Mouse (Mus musculus) hindbrain, embryonic 14.5 days (tissue): ENCODE measurements around the gene Rasgrp4. TPM values are rescaled to one million over a fixed set of nuclear protein-coding genes. Genes with fewer than 3 reads are reported as not detected.
A peak's percentile ranks its signal among the peaks of the same experiment; 100 is the strongest.
"Not testable (repeated sequence)": the region's sequence is repeated elsewhere in the genome, so short reads cannot be mapped to it uniquely, and the experiment has no call there.

Experiments used
- ATAC-seq: fragments of 200-750 bp; cut with Nextera tagmentation; 2 replicates; pipeline ENCODE4 v1.8.0; 2017; ENCODE audit warnings: moderate number of reproducible peaks, mild to moderate bottlenecking, moderate TSS enrichment, moderate library complexity; ENCODE audit not compliant: low FRiP score
- DNase-seq: peaks from one replicate; pipeline ENCODE4 v3.0.0-alpha.2; 2015; ENCODE audit warnings: low spot score
- H3K27ac ChIP-seq: fragments of 300-500 bp; sonication (generic); 2 replicates; pipeline ENCODE4 v1.5.1; 2014; ENCODE audit warnings: mild to moderate bottlenecking, moderate library complexity
- H3K27me3 ChIP-seq: fragments of 300-500 bp; sonication (generic); 2 replicates; pipeline ENCODE4 v1.6.1; 2014; ENCODE audit warnings: mild to moderate bottlenecking, low read length, mixed read lengths; ENCODE audit not compliant: control insufficient read depth, insufficient read depth
- H3K36me3 ChIP-seq: fragments of 300-500 bp; sonication (generic); replicated peaks from 2 replicates; pipeline ENCODE4 v1.6.1; 2014; ENCODE audit not compliant: control insufficient read depth, insufficient read depth
- H3K4me1 ChIP-seq: fragments of 300-500 bp; sonication (generic); replicated peaks from 2 replicates; pipeline ENCODE4 v1.6.1; 2014; ENCODE audit warnings: antibody characterized with exemption, low read length, mixed read lengths; ENCODE audit not compliant: control insufficient read depth, insufficient read depth
- H3K4me2 ChIP-seq: fragments of 300-500 bp; sonication (generic); replicated peaks from 2 replicates; pipeline ENCODE4 v1.6.1; 2014; ENCODE audit warnings: mild to moderate bottlenecking, moderate library complexity
- H3K4me3 ChIP-seq: fragments of 300-500 bp; sonication (generic); replicated peaks from 2 replicates; pipeline ENCODE4 v1.5.1; 2014; ENCODE audit warnings: mild to moderate bottlenecking, low read length
- H3K9ac ChIP-seq: fragments of 300-500 bp; sonication (generic); 2 replicates; pipeline ENCODE4 v1.6.1; 2014
- H3K9me3 ChIP-seq: fragments of 300-500 bp; sonication (generic); 2 replicates; pipeline ENCODE4 v1.6.1; 2016; ENCODE audit warnings: low read length; ENCODE audit not compliant: control insufficient read depth
- WGBS: fragments of 180-500 bp; shearing (Covaris S2); extraction: QIAGEN DNeasy Blood & Tissue Kit; methylation state at CpG from one replicate; pipeline ENCODE4 v1.1.7; 2014; 5-methylcytosine and 5-hydroxymethylcytosine counted together
- polyA plus RNA-seq: library from polyadenylated mRNA; unstranded; fragments of >200 nt; fragmentation: Nextera tagmentation; extraction: Ambion mirVana; gene quantifications from 2 replicates; pipeline ENCODE4 v1.2.1, GENCODE M21; 2014

The Rasgrp4 gene
- polyA plus RNA-seq, 1 experiment from 2014 or later, result 0.91 TPM

DNA sequence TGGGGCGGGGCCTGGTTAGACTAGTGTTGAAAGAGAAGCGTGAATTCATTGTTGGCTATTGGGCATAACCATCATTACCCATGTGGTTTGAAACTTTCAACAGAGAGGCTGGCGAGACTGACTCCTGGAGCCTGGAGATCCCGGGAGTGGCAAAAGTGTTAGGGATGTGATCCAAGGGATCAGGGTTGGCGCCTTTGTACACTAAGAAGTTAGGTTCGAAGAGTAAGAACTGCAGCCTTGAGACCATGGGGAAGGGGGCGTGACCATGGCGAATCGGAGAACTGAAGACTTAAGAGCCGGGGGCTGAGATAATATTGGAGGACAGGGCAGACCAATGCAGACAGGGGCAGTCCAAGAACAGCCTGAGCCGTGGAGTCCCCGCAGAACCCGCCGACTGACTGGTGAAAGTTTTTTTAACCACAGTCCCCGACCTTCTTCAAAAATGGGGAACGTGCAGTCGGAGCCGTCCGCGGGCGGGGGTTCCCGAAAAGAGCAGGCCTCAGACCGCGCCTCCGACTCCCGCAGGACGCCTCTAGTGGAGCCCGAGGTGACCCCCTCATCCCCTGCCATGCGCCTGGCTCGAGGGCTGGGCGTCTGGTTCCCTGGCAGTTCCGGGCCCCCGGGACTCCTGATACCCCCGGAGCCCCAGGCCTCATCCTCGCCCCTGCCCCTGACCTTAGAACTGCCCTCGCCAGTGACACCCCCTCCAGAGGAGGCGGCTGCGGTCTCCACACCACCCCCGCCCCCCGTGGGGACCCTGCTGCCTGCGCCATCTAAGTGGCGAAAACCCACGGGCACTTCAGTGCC, 36.3 kb downstream of the Rasgrp4 start:
- Histone ChIP-seq H3K36me3 (peaks cover 39% of the 10 kb centered on the region), H3K27ac (no peak overlapping the region), H3K27me3 (peaks cover 50% of the 10 kb centered on the region), H3K4me1 (peaks cover 22% of the 10 kb centered on the region), H3K4me2 (peak overlapping the region; percentile 57), H3K4me3 (peak overlapping the region; percentile 47), H3K9me3 (no peaks in the 10 kb centered on the region), H3K9ac (no peak overlapping the region)
- WGBS, result 1% methylated on average over 43 of the region's 43 CpGs
- ATAC-seq, result no peak
- no peak for DNase-seq

DNA sequence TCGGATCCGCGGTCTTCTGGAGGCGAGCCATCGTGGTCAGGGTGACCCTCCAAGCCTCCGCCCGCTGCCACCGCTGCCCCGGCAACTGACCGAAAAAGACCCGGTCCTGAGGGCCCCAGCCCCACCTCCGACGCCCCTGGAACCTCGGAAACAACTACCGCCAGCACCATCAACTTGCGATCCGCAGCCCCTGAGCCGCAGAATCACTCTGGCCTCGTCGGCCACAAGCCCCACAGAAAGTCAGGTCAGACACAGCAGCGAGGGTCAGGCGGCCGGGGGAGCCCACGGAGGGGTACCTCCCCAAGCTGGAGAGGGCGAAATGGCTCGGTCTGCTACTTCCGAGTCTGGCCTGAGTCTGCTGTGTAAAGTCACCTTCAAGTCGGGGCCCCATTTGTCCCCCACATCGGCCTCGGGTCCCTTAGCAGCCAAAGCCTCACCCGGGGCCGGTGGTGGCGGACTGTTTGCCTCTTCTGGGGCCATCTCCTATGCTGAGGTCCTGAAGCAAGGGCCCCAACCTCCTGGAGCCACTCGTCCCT, 37.0 kb downstream of the Rasgrp4 start:
- Histone ChIP-seq H3K4me2 (peak overlapping the region; percentile 57), H3K27me3 (peaks cover 50% of the 10 kb centered on the region), H3K9ac (peak overlapping the region; percentile 31), H3K9me3 (no peaks in the 10 kb centered on the region), H3K4me1 (peaks cover 22% of the 10 kb centered on the region), H3K4me3 (peak overlapping the region; percentile 47), H3K27ac (no peak overlapping the region), H3K36me3 (peaks cover 42% of the 10 kb centered on the region)
- ATAC-seq, result no peak
- 6% methylated on average over 34 of the region's 34 CpGs for WGBS
- DNase-seq, result no peak

DNA sequence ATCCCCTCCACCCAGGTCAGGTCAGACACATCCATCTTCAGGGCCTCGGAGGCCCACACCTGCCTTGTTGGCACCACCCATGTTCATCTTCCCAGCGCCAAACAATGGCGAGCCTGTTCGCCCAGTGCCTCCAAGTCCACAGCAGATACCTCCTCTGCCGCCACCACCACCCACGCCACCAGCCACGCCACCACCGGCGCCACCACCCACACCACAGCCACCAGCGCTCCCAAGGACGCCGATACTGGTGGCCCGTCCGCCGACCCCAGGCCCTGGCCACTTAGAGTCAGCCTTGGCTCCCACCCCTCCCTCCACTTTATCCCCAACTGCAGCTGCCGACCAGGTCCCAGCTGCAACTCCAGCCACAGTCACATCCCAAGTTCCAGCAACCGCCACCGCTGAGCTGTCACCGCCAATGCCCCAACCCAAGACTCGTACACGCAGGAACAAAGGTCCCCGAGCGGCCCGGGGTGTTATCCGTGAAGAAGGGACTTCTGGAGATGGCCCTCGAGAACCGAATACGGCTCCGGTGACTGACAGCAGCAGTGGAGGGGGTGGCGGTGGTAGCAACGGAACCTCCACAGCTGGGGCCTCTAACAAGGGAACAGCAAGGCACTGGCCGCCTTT, 37.9 kb downstream of the Rasgrp4 start:
- ATAC-seq, result no peak
- H3K36me3 ChIP-seq, result peaks cover 46% of the 10 kb centered on the region
- WGBS, result 27% methylated on average over 32 of the region's 32 CpGs
- peaks cover 22% of the 10 kb centered on the region for H3K4me1 ChIP-seq
- H3K27ac ChIP-seq, result no peak overlapping the region
- 0 out of 2 replicates have a peak overlapping the region, but pooled peaks have one; percentile 47 for H3K4me3 ChIP-seq
- no peak for DNase-seq
- peaks cover 50% of the 10 kb centered on the region for H3K27me3 ChIP-seq
- H3K9ac ChIP-seq, result 0 out of 2 replicates have a peak overlapping the region, but pooled peaks have one; percentile 31
- H3K4me2 ChIP-seq, result no peak overlapping the region
- no peaks in the 10 kb centered on the region for H3K9me3 ChIP-seq

DNA sequence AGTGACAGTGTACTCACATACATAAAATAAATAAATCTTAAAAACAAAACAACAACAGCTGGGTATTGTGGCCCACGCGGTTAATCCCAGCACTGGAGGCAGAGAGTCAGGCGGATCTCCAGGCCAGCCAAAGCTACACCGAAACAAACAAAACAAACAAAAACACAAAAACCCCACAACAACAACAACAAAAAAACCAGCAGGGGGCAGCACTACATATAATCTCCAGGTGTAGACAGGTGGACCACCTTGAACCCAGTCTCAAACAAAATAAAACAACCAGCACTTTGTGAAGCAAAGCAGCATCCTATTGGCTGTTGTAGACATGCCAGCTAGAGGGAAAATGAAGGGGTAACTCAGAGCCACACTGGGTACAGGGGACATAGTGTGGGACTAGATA, 43.5 kb downstream of the Rasgrp4 start:
- no peaks in the 10 kb centered on the region for H3K9me3 ChIP-seq
- H3K4me2 ChIP-seq, result no peak overlapping the region
- WGBS, result 85% methylated on average over 4 of the region's 4 CpGs
- ATAC-seq (no peak), DNase-seq (no peak)
- H3K4me1 ChIP-seq, result peaks cover 16% of the 10 kb centered on the region
- H3K36me3 ChIP-seq, result peaks cover 40% of the 10 kb centered on the region
- no peak overlapping the region for H3K4me3 ChIP-seq
- no peak overlapping the region for H3K27ac ChIP-seq
- peaks cover 23% of the 10 kb centered on the region for H3K27me3 ChIP-seq
- H3K9ac ChIP-seq, result no peak overlapping the region

DNA sequence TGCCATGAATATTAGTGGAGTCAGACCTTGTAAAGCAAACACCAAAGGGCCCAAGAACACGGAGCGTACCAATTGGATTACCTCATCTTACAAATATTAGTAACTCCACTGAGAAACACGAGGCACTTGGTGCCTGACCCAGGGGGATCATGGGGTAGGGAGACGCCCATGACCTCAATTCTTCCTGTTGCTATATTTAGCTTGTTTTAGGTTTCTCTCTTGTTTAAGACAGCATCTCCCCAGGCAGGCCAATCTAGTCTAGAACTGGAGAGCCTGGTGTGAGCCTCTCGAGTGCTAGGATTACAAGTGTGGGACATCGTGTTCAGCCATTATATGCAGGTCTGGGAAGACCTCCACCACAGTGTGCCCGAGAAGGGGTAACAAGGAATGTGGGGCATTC, 44.7 kb downstream of the Rasgrp4 start:
- ATAC-seq (no peak), DNase-seq (no peak)
- H3K4me2 ChIP-seq, result peak overlapping the region; percentile 90
- peak overlapping the region; percentile 78 for H3K4me3 ChIP-seq
- peaks cover 11% of the 10 kb centered on the region for H3K27me3 ChIP-seq
- peak overlapping the region; percentile 86 for H3K9ac ChIP-seq
- H3K9me3 ChIP-seq, result no peaks in the 10 kb centered on the region
- peaks cover 16% of the 10 kb centered on the region for H3K4me1 ChIP-seq
- no peak overlapping the region for H3K27ac ChIP-seq
- WGBS, result 71% methylated on average over 7 of the region's 7 CpGs
- peaks cover 27% of the 10 kb centered on the region for H3K36me3 ChIP-seq

DNA sequence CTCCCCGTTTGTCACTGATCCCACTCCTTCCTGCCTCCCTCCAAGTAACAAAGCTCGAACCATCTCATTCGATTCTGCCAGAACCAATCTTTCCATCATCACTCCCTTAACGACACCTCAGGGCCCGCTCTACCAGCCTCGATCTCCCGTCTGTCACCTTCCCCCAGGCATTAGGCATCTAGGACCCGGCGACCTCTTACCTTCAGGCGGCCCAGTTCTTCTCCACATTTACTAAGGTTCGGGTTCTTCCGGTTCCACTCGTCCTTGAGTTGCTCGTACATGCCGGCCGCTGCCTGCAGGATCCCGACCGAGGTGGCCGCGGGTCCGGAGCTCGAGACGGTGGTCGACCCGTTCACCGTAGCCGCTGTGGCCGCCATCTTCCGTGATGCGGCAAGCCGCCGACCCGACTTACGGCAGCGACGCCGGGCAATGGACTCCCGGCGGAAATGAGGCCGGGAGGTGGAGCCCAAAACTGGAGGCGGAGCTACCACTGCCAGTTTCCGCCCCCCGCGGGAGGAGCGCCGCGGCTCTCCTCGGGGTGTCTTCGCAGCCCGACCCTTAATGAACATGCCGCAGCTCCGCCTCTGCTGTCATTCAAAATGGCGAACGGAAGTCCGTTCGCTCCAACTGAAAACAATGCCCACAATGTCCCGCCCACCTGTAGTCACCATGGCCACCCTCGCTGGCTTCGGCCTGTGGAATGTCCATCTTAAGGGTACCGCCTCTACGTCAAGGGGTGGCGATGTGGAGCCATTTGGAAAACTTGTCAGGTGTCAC, 45.6 kb downstream of the Rasgrp4 start, which contains the start of gene Psmd8:
TSS of gene Psmd8 (minus strand) at position 625 of the 777 bp plus-strand sequence.
- no peaks in the 10 kb centered on the region for H3K9me3 ChIP-seq
- peak within 1 kb of the TSS; percentile 86 for H3K9ac ChIP-seq
- H3K4me3 ChIP-seq, result peak within 1 kb of the TSS; percentile 78
- DNase-seq (peak; percentile 96), ATAC-seq (peak; percentile 96)
- 0 out of 2 replicates have a peak, but pooled peaks cover 2% of the 10 kb centered on the region for H3K27me3 ChIP-seq
- under 1% methylated on average over 62 of the region's 62 CpGs for WGBS
- peaks cover 18% of the 10 kb centered on the region for H3K36me3 ChIP-seq
- peak within 1 kb of the TSS; percentile 90 for H3K4me2 ChIP-seq
- H3K27ac ChIP-seq, result peak within 1 kb of the TSS; percentile 70
- H3K4me1 ChIP-seq, result peaks cover 16% of the 10 kb centered on the region

DNA sequence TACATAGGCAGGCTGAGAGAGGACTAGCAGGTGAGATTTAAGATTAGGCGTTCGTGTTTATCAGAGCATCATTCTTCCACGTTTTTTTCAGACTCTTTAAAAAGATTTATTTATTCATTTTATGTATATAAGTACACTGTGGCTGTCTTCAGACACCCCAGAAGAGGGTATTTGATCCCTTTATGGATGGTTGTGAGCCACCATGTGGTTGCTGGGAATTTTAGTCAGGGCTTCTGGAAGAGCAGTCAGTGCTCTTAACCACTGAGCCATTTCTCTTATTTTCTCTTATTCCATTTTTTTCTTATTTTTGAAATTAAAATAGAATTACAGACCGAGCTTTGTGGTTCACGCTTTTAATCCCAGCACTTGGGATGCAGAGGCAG, 46.2 kb downstream of the Rasgrp4 start:
- Histone ChIP-seq H3K27me3 (no peaks in the 10 kb centered on the region), H3K4me3 (peak overlapping the region; percentile 78), H3K4me1 (peaks cover 16% of the 10 kb centered on the region), H3K9me3 (no peaks in the 10 kb centered on the region), H3K36me3 (peaks cover 12% of the 10 kb centered on the region), H3K4me2 (peak overlapping the region; percentile 90), H3K27ac (peak overlapping the region; percentile 67), H3K9ac (0 out of 2 replicates have a peak overlapping the region, but pooled peaks have one; percentile 7)
- WGBS, result 41% methylated on average over 5 of the region's 5 CpGs
- DNase-seq (peak; percentile 50), ATAC-seq (peak; percentile 12; the same call in 1 of the 2 replicates)

DNA sequence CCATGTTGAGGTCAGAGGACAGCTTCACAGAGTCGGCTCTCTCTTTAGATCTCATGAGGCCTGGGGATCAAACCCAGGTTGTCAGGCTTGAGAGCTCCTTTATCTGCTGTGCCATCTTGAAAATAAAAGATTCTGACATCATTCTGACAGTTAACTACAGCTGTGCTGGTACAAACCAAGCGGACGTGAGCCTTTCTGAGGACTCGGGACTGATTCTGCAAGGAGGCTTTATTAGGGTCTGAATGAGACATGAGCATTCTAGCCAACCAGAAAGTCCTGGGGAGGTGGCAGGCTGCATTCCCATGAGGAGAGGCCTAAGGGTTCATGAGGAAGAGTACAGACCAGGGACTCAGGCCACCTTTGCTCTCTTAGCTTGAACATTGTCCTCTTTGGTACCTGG, 46.7 kb downstream of the Rasgrp4 start:
- Histone ChIP-seq H3K4me2 (peak overlapping the region; percentile 90), H3K4me1 (peaks cover 16% of the 10 kb centered on the region), H3K27ac (peak overlapping the region; percentile 67; the same call in 1 of the 2 replicates), H3K4me3 (peak overlapping the region; percentile 78; the same call in 1 of the 2 replicates)
- 87% methylated on average over 4 of the region's 4 CpGs for WGBS
- DNase-seq, H3K36me3 ChIP-seq, H3K9ac ChIP-seq, H3K9me3 ChIP-seq, H3K27me3 ChIP-seq, ATAC-seq: not testable (repeated sequence)
